Mouse (Mus musculus): ENCODE results near the gene Lmntd1.

DNA sequence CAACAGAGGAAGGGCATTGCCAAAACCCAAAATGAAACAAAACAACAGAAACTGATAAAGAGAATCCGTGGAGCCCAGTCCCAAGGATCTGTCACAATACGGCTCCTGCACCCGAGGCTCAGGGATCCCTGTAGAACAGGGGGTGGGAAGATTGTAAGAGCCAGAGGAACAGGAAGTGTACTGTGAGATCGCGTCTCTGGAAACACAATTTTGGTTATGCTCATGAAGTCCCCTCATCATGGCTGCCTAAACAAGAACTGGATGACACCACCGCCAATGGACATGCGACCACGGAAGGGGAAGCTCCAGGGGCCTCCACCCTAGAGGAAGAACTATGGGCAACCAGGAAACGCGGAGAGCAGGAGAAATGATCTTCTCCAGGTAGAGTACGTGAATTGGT is 271.3 kb downstream of the Lmntd1 start:
- TF ChIP-seq CTCF (IDR thresholded peaks at IDR 0.05; ENCODE audit: insufficient read depth, low read depth, low read length) (no peak), POLR2A (IDR thresholded peaks at IDR 0.05; ENCODE audit: insufficient read depth, low read depth, low read length) (no peak)

All from olfactory bulb, adult 2 months (tissue).